Mouse (Mus musculus) thymus, postnatal 36 days (tissue): Measurements from ENCODE around the gene Prrc2b.

Experiments
- DNase-seq, 2 experiments: peaks; one replicate each; pipeline ENCODE4 v3.0.0; 2022; ENCODE audit warnings: mixed read lengths in 2 of 2

Gene Prrc2b

DNA sequence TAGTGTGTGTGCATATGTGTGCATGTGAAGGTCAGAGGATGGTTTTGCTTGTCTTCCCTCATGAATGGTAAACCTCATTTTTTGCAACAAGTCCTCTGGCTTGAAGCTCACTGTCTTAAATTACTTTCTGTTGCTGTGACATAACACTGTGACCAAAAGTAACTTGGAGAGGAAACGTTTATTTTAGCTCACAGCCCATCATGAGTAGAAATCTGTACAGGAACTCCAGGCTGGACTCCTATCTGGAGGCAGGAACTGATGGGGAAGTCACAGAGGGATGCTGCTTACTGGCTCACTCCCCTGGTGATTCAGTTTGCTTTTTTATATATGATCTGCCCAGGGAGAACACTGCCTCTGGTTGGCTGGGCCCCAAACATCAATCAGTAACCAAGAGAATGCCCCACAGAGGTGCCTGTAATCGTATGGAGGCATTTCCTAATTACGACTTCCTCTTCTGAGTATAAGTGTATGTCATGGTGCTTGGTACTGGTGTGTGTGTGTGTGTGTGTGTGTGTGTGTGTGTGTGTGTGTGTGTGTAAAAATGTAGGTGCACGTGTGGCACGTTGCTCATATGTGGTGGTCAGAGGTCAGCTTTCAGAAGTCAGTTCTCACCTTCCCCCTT lies 38.3 kb downstream of the Prrc2b start:
- no peak for DNase-seq

DNA sequence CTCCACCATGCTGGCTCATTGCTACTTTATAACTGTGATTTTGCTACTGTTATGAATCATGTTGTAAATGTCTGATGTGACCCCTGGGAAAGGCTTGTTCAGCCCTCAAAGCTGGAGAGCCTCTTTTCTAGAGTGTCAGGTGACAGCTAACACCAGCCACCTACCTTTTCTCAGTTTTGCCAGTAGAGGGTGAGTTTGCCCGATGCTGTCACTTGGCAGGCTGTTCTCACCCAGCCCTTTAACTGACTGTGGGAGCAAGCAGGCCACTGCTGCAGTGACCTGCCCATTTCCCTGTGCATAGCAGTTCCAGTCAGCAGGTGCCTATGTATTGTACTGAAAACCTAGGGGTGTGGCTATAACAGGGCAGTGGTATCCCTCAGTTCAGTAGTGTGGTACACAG lies 39.7 kb downstream of the Prrc2b start:
- no peak for DNase-seq

DNA sequence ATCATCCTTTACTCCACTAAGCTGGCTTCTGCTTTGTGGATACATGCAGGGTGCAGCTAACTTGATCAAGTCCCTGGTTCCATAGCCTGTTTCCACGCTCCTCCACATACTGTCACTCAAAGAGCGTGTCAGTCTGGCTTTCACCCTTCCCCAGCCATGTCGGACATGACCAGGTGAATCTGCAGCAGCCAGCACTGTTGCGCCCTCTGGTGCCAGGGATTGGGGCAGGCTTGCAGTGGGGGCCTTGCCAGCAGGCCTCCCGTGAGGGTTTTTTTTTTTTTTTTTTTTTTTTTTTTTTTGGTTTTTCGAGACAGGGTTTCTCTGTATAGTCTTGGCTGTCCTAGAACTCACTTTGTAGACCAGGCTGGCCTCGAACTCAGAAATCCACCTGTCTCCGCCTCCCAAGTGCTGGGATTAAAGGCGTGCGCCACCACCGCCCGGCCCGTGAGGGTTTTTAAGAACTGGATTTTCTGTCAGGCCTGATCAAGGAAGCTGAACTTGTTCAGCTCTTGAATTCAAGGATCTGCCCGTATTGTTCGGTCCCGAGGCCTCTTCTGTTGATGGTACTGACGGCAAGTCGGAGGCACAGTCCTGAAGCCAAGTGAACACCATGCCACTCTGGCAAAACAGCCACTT lies 41.1 kb downstream of the Prrc2b start:
- peak; percentile 83 to 85 for DNase-seq

DNA sequence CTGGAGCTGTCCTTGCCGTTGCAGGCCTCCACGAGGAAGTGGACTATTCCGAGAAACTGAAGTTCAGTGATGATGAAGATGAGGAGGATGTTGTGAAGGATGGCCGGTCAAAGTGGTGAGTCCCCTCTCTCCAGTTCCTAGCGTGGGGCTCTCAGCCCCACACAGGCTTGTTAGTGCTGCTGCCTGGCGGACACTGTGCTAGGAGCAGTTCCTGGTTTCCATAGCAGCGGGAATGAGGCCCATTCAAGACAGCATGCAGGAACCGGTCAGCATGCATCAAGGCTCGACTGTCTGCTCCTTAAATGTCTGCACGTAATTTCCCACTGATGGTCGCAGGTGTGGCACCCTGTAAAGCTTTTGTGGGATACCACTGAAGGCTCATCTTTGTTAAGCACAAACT lies 48.1 kb downstream of the Prrc2b start:
- no peak for DNase-seq

DNA sequence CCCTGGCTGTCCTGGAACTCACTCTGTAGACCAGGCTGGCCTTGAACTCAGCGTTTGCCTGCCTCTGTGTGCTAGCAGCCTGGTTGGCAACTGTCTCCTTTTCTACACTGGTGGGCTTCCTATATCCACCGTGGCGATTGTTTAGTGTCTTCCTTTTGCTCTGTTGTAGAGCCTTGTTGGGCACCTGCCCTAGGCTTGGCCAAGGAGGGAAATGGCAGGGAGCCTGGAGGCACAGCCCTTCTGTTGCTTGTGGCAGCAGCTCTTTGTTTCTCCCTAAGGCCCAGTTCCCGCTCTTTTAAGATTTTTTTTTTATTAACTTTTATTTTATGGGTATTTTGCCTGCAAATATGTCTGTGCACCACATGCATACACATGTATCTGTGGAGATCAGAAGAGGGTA lies 49.2 kb downstream of the Prrc2b start:
- DNase-seq, result no peak

DNA sequence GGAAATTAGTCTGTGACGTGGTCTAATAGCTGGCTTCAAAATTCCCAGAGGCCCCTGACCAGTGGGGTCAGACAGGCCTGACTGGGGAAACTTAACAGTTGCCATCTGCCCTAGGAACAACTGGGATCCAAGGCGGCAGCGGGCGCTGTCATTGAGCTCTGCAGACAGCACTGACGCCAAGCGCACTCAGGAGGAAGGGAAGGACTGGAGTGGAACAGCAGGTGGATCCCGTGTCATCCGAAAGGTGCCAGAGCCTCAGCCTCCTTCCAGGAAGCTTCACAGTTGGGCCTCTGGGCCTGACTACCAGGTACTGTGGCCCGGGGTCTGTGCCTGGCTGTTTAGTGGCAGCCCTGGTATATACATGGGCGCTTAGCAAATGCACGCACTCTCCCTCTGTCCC lies 49.8 kb downstream of the Prrc2b start:
- no peak for DNase-seq

DNA sequence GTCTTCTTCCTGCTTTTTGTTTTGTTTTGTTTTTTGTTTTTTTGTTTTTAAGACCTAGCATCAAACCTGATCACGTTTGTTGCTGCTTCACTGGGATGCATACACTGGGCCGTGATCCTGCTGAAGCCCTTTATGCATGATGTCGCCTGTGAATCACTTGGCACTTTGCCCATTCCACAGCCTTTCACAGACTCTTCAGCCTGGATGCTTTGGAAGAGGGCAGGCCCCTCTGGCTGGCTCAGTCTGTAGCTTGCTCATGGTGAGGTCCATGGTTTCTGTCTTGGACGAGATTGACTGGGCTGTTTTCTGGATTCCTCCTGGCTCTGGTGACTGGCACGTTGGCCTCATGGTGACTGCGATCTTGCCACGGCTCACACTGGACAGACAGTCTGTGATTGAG lies 50.6 kb downstream of the Prrc2b start:
- no peak for DNase-seq

DNA sequence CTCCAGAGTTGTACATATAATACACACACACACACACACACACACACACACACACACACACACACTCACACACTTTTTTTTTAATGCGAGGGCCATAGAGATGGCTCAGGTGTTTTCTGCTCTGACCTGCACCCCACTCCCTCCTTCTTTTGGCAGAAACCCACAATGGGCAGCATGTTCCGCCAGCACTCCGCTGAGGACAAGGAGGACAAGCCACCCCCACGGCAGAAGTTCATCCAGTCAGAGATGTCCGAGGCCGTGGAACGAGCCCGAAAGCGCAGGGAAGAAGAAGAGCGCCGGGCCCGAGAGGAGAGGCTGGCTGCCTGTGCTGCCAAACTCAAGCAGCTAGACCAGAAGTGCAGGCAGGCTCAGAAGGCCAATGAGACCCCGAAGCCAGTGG lies 53.0 kb downstream of the Prrc2b start:
- DNase-seq, result no peak

DNA sequence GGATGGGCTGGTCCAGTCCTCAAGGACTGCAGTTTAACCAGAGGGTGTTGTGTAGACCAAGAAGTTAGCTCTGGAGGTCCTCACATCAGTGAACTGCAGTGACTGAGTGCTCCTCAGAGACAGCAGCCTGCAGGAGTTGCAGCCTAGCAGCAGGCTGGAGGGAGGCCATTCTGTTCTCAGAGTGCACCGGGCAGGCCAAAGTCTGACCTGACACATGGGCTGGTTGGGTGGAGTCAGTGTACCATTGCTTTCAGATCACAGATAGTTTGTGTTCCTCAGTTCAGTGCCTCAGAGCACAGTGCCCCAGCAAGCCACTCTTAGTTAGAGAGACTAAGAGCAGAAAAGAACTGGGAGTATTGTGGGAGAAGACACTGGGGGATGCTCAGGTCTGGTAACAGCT lies 56.8 kb downstream of the Prrc2b start:
- DNase-seq, result no peak

DNA sequence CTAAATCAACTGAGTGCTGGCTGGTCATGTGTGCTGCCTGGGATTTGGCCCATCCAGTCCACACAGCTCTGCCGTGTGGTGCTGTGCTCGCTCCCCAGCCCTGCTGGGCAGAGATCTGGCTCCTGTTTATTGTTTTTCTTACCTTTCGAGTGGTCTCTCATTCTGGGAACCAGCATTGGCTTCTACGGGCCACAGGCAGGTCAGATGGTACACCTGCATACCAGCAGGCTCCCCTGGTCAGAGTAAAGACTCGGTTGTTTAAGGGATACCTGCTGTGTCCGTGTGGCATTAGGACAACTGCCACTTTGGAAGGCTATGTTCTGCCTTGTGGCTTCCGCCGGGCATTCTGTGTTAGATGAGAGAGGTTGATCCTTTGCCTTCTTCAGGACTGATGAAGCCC lies 60.8 kb downstream of the Prrc2b start:
- DNase-seq, result no peak

DNA sequence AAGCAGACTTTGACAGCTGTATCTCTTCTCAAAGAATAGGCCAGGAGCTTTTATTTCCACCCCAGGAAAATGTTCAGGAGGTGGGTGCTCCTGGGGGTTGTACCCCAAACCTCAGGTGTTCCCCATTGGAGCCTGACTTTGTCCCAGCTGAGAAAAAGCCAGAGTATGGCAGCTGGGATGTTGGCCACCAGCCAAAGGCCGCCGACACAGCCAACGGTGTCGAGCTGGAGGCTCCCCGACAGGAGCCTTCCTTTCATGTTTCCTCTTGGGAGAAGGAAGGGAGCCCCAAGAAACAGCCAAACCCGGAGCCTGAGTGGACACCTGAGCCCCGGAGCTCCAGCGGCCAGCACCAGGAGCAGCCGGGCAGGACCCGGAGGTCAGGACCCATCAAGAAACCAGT lies 62.1 kb downstream of the Prrc2b start:
- DNase-seq, result no peak

DNA sequence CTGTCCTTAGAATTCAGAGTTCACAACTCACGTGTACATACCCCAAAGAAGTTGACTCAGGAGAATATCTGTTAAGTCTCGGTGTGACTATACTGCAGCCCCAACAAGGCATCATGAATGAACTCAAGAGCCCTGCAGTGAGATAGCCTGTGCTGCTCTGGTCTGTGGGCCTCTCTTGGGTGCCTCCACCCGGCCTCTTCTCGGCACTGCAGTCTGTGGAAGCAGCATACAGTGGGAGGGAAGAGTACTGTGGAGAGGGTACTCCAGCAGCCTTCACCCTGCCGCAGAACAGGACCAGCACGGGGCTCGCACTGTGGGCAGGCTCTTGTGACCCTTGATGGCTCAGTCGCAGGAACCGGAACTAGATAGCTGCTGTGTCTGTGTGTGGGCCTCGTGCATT lies 64.7 kb downstream of the Prrc2b start:
- no peak for DNase-seq

DNA sequence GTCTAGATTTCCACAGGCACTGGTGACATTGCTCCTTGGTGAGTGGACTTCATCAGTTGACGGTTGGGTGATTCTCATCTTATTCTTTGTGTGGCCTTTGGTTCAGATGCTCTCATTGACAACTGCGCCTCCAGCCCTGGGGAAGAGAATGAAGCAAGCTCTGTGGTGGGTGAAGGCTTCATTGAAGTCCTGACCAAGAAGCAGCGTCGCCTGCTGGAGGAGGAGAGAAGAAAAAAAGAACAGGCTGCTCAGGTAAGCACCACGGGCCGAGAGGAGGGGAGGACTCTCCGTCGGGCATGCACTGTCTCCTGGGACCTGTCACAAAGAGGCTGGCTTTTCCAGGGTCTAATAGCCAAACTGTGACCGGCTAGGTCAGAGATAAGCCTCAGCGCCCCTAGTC lies 65.6 kb downstream of the Prrc2b start:
- no peak for DNase-seq

DNA sequence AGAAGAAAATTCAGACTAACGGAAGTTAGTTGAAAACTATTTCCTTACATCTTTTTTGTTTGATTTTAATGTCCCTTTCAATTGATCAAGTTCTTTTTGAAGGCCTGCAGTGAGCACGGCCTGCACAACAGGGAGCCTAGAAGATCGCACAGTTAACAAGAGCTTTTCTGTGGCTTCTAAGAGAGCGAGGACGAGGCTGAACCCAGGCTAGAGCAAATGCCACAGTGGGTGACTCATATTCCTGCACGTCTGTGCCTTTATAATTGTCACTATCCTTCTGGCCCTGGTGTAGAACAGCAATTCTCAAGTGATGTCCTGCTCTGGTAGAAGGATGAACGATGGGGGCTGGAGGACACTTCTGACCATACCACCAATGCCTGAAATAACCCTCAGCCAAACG lies 66.8 kb downstream of the Prrc2b start:
- DNase-seq, result no peak

DNA sequence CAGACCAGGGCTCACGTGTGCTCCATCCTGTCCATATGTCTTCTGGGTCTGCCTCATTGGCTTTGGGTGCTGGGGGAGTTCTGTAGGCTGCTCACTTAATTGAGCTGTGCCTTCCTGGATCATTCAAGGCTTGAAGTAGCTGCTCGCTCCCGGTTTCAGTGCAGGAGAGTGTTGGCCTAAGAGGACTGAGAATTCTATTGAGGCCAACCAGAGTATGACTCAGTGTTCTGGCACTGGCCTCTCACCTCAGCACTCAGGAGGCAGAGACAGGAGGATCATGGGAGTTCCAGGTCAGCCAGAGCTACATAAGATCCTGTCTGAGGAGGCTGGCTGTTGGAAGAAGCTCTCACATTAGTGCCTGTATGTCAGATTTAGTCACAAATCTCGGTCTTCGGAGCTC lies 67.2 kb downstream of the Prrc2b start:
- no peak for DNase-seq

DNA sequence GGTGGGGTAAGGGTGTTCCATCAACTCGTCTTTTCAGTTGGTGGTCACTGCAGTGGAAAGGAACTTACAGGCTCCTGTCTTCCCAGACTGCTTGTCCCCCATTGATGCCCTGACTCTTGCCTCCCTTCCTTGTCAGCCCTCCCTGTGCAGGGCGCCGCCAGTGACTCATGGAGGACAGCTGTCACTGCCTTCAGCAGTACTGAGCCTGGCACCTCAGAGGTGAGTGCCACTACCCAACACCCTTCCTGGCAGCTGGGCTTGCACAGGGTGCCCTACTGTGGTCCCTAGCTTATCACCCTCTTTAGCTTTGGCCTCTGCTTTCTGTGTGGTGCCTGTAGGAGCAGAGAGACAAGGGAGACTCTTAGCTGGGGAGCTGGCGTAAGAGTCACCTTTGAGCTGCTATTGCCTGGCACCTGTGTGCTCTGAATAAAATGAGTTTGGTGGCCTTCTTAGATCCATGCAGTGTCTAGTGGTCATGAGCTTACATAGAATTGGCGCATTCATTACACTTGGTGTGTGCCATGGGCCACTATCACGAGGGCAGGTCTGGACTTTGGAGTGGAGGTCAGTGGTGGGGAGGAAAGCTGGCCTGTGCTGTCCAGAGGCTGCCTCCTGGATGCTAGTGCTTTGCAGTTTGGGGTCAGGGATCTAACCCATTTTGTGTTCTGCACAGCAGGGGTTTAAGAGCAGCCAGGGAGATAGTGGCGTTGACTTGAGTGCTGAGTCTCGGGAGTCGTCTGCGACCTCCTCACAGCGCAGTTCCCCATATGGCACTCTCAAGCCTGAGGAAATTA lies 67.9 kb downstream of the Prrc2b start:
- DNase-seq, result no peak

DNA sequence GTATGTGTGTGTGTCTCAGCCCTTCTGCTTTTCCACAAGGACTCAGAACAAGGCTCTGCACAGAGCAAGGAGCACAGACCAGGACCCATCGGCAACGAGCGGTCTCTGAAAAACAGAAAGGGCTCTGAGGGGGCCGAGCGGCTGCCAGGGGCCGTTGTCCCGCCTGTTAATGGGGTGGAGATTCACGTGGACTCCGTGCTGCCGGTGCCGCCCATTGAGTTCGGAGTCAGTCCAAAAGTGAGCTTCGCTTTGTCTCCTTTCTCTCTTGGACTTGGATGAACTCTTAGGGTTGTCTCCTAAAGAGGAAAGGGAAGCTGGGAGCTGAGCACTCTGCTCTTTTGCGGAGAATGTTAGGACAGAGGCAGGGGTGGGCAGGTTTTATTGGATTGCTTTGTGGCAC lies 68.6 kb downstream of the Prrc2b start:
- no peak for DNase-seq

DNA sequence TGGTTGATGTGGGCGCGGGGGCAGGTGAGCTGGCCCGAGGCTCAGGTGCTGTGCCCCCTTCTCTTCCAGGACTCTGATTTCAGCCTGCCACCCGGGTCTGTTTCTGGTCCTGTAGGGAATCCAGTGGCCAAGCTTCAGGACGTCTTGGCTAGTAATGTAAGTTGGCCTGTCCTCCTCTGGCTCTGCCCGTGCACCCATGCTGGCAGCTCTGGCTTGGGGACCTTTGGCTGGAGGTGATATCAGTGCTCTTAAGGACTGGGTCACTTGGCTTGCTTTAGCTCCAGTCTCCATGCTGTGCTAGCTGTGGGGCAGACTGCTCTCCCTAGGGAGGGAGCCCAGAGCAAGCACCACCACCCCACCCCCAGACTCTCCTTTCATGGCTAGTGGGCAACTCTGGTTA lies 69.1 kb downstream of the Prrc2b start:
- no peak for DNase-seq

DNA sequence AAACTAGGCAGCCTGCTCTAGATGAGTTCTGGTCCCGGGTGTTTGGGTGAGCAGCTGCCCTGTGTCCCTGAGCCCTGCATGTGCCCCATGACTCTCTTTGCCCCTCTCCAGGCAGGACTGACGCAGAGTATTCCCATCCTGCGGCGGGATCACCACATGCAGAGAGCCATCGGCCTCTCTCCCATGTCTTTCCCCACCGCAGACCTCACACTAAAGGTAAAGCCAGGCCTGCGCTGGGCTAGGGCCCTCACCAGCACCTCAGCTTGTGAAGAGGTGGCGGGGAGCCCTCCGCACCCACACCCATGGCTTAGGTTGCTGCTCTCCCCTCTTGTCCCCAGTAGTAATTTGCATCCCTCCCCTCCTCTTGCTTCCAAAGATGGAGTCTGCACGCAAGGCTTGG lies 70.1 kb downstream of the Prrc2b start:
- no peak for DNase-seq

DNA sequence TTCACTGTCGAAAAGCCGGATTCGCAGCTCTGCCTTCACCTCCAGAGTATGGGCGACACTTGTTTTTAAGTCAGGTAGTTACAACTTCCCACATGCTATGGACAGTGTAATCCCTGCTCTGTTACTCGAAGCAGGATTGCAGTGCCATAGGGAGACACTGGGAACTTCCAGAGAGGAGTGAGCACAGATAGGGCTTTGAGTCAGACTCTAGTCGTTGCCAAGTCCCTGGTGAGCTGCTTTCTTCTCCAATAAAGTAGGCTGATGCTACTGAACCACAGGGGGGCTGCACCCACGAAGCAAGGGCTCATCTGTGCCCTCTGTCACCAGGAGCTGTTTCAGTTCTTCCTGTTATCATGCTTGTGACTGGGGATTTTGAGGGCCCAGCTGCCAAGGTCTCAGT lies 70.7 kb downstream of the Prrc2b start:
- DNase-seq, result no peak

DNA sequence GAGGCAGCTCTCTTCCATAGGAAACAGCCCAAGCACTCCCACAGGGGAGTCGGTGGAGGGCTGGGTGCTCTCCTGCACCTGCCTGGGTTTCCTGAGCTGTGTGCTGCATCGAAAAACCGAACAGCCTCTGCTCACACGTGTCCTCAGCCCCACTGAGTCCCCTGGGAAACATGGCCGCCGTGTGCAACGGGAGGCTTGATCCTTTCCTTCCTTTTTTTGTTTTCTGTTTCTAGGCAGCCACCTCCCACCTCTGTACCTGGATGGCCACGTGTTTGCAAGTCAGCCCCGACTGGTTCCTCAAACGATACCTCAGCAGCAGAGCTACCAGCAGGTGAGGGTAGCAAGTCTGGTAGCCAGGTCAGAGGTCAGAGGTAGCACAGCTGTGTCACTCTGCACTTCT lies 71.2 kb downstream of the Prrc2b start:
- DNase-seq, result no peak

DNA sequence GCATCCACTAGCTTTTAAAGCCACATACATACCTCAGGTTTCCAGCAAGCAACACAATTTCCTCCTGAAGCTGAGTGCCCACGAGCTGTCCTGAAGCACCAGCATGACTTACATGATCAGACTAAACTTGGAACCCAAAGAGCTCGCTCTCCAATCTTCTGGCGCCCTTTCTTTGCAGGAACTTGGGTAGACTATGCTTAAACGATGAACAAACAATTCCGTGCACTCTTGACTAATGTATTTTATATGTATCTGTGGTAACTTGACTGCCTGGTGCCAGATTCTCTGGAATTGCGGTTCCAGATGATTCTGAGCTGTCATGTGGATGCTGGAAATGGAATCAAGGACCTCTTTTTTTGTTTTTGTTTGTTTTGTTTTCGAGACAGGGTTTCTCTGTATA lies 84.6 kb downstream of the Prrc2b start:
- DNase-seq, result no peak

DNA sequence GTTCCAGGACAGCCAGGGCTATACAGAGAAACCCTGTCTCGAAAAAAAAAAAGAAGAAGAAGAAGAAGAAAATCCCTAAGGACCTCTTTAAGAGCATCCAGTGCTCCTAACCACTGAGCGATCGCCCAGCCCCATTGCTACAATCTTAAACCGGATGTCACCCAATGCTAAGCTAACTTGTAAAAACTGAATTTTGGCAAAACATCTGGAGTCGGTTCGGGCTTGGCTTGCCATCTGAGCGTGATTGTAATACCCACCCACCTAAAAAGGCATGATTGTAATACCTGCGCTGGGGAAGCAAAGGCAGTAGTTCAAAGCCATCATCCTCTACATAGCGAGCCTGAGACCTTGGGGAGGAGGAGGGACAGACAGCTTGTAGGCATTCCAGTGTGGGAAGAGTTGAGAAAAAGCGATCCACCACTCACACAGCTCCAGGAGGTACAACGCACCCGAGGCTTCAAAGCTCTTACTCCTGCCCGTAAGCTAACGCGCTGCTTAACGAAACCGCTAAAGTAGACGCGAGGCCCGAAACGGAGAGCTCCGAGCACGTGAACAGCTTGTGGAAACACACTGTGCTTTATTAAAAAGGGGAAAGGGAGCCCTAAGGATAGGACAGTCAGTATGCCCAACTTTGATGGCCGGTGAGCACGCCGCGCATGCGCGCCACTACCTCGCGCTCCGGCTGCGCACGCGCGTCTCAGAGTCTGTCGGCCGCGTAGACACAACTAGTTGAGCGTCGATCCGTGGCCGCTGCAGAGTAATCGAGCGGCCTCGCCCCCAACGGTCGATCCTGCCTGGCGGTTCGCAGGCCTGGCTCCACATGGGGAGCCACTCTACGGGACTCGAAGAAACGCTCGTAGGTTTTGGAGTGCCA lies 85.2 kb downstream of the Prrc2b start, which contains the start of gene Pomt1:
TSS of gene Pomt1 (plus strand) at position 705 of the 874 bp plus-strand sequence.
- DNase-seq, result peak; percentile 87 to 91
